12 mouse cellular contexts compared by ENCODE assay signal in the genomic region with DNA sequence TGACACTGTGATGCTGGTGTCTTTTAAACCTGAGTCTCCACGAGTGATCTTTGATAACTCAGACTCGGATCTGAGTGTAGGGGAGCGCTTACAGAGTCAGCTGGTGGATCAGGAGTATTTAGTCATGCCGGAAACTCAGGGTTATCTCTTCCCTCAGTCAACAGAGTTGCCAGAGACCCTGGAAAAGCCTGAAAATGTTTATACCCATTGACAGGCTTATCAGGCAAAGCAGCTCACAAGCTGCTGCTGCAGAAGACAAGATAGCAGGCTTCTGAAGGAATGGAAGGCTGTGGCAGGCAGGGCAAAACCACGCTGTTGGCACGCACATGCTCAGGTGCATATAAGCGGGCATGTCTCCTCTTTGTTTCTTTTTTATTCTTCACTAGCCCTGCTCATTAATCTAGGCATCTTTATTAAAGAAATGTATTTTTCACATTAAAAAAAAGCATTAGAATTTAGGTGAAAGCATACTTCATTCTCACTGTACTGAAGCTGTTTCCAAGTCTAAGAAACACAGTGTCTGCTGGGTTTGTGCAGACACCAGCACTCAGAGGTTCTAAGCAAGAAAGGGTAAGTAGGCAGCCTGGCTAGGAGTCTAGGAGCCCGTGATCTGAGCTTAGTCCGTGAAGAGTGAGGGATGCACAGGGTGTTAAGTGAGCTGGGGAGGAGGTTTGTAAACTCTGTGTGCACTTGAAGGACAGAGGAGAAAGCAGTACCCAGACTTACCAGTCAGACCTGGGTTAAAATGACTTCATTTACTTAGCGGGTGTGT. TPM values are rescaled to one million over a fixed set of nuclear protein-coding genes. Genes with fewer than 3 reads are reported as not detected.
DNase-seq lines count a peak whose midpoint lies in the region; ATAC-seq lines count a peak whose summit lies in the region.
"Had no signal": no experiment of that assay in that cellular context is flagged by ENCODE, and none has a peak within 500 bp of the region (broad histone marks: within the 10 kb centered on the region; RNA-seq: fewer than 3 reads in every experiment).

No protein-coding gene starts in this region.

- no peaks in the 10 kb centered on the region for H3K36me3 ChIP-seq in heart, embryonic 12.5 days
- no peaks in the 10 kb centered on the region; the same call in 1 of the 2 replicates for H3K36me3 ChIP-seq in erythroblast, embryonic 14.5 days (ENCODE audit: control insufficient read depth)
- H3K36me3 ChIP-seq: limb, embryonic 10.5 days; midbrain, embryonic 12.5 days; neural tube, embryonic 13.5 days had no signal

- H3K4me1 ChIP-seq in heart, embryonic 12.5 days (replicated peaks): peaks cover 35% of the 10 kb centered on the region
- H3K4me1 ChIP-seq in erythroblast, embryonic 14.5 days (ENCODE audit: control insufficient read depth): peaks cover 88% of the 10 kb centered on the region
- H3K4me1 ChIP-seq: limb, embryonic 10.5 days; midbrain, embryonic 12.5 days had no signal

- no peaks in the 10 kb centered on the region for H3K9me3 ChIP-seq in heart, embryonic 12.5 days (replicated peaks)
- no peaks in the 10 kb centered on the region for H3K9me3 ChIP-seq in erythroblast, embryonic 14.5 days (ENCODE audit: control insufficient read depth, low read length)
- H3K9me3 ChIP-seq: limb, embryonic 10.5 days; midbrain, embryonic 12.5 days; neural tube, embryonic 13.5 days had no signal

- peak overlapping the region; percentile 54 for H3K4me2 ChIP-seq in heart, embryonic 12.5 days
- H3K4me2 ChIP-seq: midbrain, embryonic 12.5 days; neural tube, embryonic 13.5 days had no signal

- H3K27ac ChIP-seq in heart, embryonic 12.5 days (ENCODE audit: poor library complexity, severe bottlenecking): peak overlapping the region; percentile 74
- H3K27ac ChIP-seq: limb, embryonic 10.5 days; midbrain, embryonic 12.5 days; neural tube, embryonic 13.5 days had no signal

- WGBS in heart, embryonic 12.5 days: 23% methylated on average over 10 of the region's 10 CpGs

- peak overlapping the region; percentile 4; the same call in 1 of the 2 replicates for H3K4me3 ChIP-seq in heart, embryonic 12.5 days
- peak overlapping the region; percentile 59 for H3K4me3 ChIP-seq in erythroblast, embryonic 14.5 days (replicated peaks)
- H3K4me3 ChIP-seq: limb, embryonic 10.5 days; midbrain, embryonic 12.5 days; neural tube, embryonic 13.5 days had no signal

- no peak overlapping the region for H3K9ac ChIP-seq in heart, embryonic 12.5 days
- H3K9ac ChIP-seq: midbrain, embryonic 12.5 days; neural tube, embryonic 13.5 days had no signal

- no peak for DNase-seq in heart, adult 9 months (ENCODE audit: low spot score in 2 of 2)
- peak; percentile 78 for DNase-seq in 416B (ENCODE audit: low read depth)
- no peak for DNase-seq in adipocyte (ENCODE audit: low spot score)
- DNase-seq in urinary bladder, postnatal 4 days (ENCODE audit: low spot score in 2 of 2): no peak
- DNase-seq in layer of hippocampus, adult 9-11 months: no peak
- DNase-seq: gastrocnemius, postnatal 10 days had no signal

- peak; percentile 92 for ATAC-seq in heart, embryonic 12.5 days (ENCODE audit: insufficient number of reproducible peaks, low FRiP score)
- peak; percentile 94 for ATAC-seq in megakaryocyte progenitor cell, adult 5-6 weeks (replicated peaks; ENCODE audit: poor library complexity)

- no peaks in the 10 kb centered on the region for H3K27me3 ChIP-seq in heart, embryonic 12.5 days (replicated peaks)
- H3K27me3 ChIP-seq in erythroblast, embryonic 14.5 days (ENCODE audit: control insufficient read depth): no peaks in the 10 kb centered on the region
- H3K27me3 ChIP-seq: midbrain, embryonic 12.5 days; neural tube, embryonic 13.5 days had no signal

RNA-seq across cellular contexts. Expression of gene Tom1l1, which starts 39.4 kb away (rescaled TPM):
- 43.6 and 43.8 TPM in 2 replicates for polyA plus RNA-seq in heart, embryonic 12.5 days (2016; fragmentation: Nextera tagmentation; extraction: Ambion mirVana)
- polyA plus RNA-seq in erythroblast, embryonic 14.5 days (2012): 1.2 and 1.3 TPM in 2 replicates
- 7.9 and 10.2 TPM in 2 replicates for total RNA-seq in megakaryocyte progenitor cell, adult 5-6 weeks (2015)
- 9.8 and 15.6 TPM in 2 replicates for total RNA-seq in megakaryocyte progenitor cell, adult 5-6 weeks (2017)

Comparison
In these comparisons a context has a peak if more than half of its experiments do, and no peak if none do; other contexts are left out.
1. RNA of gene Tom1l1, which starts 39.4 kb away (polyA plus RNA-seq): 43.6 to 43.8 TPM in heart, embryonic 12.5 days; 1.2 to 1.3 TPM in erythroblast, embryonic 14.5 days; every median in the first group is over 10 times any median in the second.